Mouse (Mus musculus): ENCODE data around the gene Nav3.
A peak's percentile ranks its signal among the peaks of the same experiment; 100 is the strongest.

Nav3 gene

DNA sequence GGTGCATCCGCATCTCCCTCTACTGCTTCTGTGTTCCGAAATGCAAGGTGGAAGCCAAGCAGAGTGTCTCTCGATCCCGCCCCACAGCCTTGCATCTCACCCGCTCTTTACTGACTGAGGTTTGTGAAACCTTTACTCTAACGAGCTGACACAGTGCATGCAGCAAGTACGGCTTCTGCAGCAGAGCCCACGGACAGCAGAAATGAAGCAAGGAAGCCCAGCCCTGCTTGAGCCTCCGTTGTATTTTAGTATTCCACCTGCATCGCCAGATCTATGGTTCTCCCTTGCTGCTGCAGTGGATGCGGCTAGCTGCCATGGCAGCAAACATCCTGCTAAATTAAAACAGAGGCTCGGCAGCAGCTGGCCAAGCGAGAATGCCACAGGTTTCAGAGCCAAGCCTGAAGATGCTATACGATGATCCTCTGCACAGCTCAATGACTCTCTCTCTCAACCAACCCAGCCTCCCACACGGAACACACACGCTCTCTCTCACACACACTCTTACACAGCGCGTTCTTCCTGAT is 623.2 kb downstream of the Nav3 start:
- DNase-seq (ENCODE audit: low spot score in 2 of 2), result peak; percentile 55 to 66

GRCm38 (mm10) chr10:109806782-109807493 is 649.1 kb downstream of the Nav3 start:
- DNase-seq (ENCODE audit: low spot score in 2 of 2), result no peak

DNA sequence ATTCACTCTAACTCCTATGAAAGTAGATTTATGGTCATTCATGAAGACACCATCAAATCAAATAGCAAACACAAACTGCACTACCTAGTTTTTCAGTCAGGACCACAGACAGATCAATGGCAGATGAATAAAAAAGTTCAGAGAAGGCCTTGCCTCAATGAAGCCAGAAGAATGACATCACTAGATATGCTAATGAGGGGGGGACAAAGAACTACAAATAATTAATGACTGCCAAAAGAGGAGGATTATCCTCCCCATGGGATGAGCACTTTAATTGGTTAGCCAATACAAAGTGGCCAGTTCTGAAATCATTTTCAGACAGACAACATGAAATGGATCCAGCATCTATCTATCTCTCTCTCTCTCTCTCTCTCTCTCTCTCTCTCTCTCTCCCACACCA is 652.6 kb downstream of the Nav3 start:
- no peak for DNase-seq (ENCODE audit: low spot score in 2 of 2)

- no peak for DNase-seq (ENCODE audit: low spot score in 2 of 2)
Observed at GRCm38 (mm10) chr10:109802236-109802635, 653.8 kb downstream of the Nav3 start.

DNA sequence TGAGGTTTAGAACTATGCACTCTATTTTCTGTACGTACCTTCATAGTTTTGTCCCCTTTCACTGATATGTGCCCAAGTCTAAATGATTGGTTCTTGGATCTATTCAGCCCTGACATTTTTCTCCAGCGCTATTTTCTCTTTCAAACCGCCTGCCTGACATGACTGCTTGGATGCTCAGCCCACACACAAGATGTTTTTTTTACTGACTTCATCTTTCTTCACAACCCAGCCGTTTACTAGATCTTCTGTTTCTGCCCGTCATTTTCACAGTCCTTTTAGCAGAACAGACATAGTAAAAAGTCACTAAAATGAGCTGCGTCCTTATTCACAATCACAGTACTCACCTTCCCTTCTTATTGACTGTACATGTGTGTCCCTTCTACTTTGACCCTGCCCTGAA is 656.8 kb downstream of the Nav3 start:
- peak in 1 of 2 experiments; percentile 31 for DNase-seq (ENCODE audit: low spot score in 2 of 2)

DNA sequence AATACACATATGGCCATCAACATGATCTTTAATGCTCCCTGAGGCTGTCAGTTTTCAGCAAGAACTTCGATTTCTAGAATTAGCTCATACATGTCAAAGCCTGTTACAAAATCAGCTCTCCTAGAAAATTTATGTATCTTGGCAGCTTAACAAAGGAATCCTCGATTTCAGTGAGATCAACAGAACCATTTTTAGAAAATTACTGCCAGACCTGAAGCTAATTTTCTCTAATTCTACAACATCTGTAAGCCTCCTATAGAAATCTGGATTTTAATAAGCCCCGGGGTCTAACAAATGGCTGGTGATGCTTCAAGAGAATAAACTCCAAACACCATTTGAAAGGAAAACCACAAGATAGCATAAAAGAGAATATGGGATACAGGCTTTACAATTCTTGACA is 659.0 kb downstream of the Nav3 start:
- DNase-seq (ENCODE audit: low spot score in 2 of 2), result no peak

- no peak for DNase-seq (ENCODE audit: low spot score in 2 of 2)
Observed at GRCm38 (mm10) chr10:109793491-109793890, 662.5 kb downstream of the Nav3 start.

DNA sequence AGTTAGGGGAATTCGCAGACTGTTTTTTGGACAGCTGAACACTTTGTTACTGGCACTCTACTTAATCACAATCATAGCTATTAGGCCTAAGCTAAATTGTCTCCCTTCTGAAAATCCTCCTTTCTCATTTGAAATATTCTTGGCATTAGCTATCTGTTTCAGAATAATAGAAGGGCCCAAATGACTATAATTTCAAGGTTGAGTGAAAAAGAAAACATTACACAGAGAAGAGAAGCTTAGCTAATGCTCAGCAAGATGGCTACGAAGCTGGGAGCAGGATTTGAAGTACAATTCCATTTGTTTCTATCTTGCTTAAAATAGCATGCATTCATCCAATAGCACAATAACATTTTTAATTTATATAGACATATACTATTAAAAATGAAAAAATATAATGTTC is 667.3 kb downstream of the Nav3 start:
- DNase-seq (ENCODE audit: low spot score in 2 of 2), result no peak

GRCm38 (mm10) chr10:109779109-109779508 is 676.9 kb downstream of the Nav3 start:
- DNase-seq (ENCODE audit: low spot score in 2 of 2), result no peak

DNA sequence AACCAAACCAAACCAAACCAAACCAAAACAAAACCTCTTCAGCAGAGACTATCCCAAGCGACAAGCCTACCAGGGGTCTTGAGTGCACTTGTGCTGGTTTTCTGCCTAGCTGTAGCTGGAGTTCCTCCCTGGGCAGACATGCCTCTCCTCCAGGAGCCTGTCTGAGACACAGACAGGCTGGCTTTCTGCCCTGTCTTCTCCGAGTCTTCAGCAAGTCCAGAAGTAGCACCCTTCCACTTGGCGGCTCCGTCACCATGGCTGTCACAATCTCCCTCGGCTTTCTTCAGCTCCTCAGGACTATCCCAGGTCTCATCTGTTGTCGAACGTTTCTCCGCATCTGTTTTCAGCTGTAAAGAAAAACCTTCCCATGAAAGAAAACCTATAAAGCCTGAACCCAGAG is 686.9 kb downstream of the Nav3 start:
- no peak for DNase-seq (ENCODE audit: low spot score in 2 of 2)

DNA sequence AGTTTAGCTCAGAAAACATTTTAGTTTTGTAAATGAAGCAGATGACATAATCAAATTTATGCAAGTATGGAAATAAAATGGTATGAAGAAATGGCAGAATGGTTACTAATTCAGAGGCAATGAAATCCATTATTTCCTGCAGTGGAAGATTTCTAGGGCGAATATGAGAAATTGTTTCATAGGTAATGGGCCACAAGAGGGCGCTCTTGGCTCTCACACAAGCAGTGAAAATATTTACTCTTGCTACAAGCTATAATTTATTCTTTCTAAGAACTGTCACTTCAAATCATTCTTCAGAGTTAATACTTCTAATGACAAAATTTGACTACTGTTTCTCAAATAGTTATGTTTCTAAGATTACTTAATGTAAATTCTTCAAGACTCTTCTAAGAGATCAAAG is 690.4 kb downstream of the Nav3 start:
- peak; percentile 57 to 84 for DNase-seq (ENCODE audit: low spot score in 2 of 2)

DNA sequence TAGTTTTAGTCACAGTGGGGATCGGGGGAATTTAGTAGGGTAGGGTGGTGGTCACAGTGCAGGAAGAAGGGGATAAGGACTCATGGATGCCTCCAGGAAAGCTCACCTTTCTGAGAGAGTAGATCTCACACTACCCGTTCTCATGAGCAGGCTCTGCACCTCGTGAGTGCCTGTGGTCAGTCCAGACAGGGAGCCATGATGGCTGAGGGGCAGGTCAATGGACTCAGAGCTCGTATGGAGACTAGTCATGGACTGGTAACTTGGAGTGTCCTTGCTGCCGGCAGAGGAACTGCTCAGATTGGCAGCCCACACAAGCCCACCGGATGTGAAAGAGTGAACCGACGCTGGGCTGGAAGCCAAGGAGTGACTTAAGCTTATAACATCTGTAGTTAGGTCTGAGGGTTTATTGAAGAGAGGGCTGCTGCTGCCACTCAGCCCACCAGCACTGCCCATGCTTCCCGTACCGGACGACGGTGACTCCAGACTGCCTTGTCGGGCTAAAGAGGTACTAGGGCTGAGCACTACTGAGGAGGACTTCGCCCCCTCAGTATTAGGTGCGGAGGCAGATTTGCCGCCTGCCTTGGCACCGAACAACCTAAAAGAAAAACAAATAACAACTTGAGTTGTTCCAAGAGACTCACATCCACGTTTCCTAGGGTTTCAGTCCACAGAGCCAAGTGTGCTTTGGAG is 691.4 kb downstream of the Nav3 start:
- DNase-seq (ENCODE audit: low spot score in 2 of 2), result no peak

GRCm38 (mm10) chr10:109758921-109759600 is 696.9 kb downstream of the Nav3 start:
- no peak for DNase-seq (ENCODE audit: low spot score in 2 of 2)

- no peak for DNase-seq (ENCODE audit: low spot score in 2 of 2)
Observed at GRCm38 (mm10) chr10:109746901-109747300, 709.1 kb downstream of the Nav3 start.

GRCm38 (mm10) chr10:109741664-109742063 is 714.3 kb downstream of the Nav3 start:
- DNase-seq (ENCODE audit: low spot score in 2 of 2), result no peak

- DNase-seq (ENCODE audit: low spot score in 2 of 2), result no peak
Observed at GRCm38 (mm10) chr10:109740326-109740725, 715.7 kb downstream of the Nav3 start.

DNA sequence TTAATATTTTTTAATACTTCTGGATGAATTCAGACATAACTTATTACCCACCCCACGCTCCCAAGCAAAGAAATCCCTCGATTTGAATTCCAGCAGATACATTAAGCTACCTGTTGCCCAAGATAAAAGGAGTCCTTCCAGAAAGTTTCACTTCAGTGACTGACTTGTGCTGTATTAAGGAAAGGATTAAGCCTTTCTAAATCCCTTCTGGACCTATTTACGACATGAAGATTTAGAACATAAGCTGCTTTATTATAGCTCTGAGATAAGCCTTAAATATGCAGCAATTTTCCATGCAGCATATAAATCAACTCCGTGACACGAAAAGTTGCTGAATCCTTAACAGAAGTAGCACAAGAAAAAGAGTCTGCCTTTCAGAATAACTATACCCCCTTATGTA is 732.4 kb downstream of the Nav3 start:
- no peak for DNase-seq (ENCODE audit: low spot score in 2 of 2)

DNA sequence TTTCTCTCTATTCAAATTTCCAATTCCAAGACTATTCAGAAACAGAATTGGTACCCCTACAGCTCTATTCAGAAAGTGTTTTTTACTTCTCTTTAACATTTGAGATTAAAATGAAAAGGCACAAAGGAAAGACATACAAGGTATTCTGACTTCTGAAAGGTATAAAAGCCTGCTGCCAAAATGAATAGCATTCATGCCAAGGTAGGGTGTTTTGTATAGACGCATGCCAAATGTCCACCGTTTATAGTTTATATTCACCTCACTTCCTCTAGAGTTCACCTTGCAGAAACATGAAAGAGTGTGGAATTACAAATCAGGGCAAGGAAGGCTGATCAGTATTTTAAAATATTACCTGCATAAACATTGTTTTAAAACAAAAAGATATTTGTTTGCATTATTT is 737.2 kb downstream of the Nav3 start:
- no peak for DNase-seq (ENCODE audit: low spot score in 2 of 2)

- no peak for DNase-seq (ENCODE audit: low spot score in 2 of 2)
Observed at GRCm38 (mm10) chr10:109718390-109718789, 737.6 kb downstream of the Nav3 start.

GRCm38 (mm10) chr10:109713001-109713400 is 743.0 kb downstream of the Nav3 start:
- DNase-seq (ENCODE audit: low spot score in 2 of 2), result peak in 1 of 2 experiments; percentile 45

DNA sequence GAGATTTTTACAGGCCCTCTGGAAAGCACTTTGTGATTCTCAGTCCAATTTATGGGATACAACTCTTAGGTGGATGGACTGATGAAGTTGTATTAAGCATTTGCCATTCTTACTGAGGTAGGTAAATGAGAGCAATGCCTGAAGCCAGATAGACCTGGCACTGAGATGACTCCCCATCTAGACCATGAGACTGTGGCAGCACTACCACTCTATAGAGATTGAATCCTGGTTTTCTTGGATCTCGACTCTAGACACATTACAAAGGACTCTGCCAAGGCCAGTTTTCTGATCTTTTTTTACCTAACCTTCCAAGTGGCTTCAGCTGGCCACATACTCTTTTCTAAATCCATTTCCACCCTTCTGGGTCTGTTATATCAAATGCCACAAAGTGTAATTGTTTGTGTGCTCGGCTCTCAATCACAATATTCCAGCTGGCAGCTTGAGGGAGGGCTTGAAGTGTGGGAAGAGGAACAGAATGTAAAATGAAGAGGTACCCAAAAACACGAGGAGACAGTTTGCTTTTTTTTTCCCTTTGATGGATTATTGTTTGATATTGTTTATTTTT is 756.2 kb downstream of the Nav3 start:
- DNase-seq (ENCODE audit: low spot score in 2 of 2), result no peak

GRCm38 (mm10) chr10:109690564-109690963 is 765.4 kb downstream of the Nav3 start:
- peak in 1 of 2 experiments; percentile 37 for DNase-seq (ENCODE audit: low spot score in 2 of 2)
